Mouse (Mus musculus) thymus, adult 2 months (tissue): ENCODE data around the gene E2f1. TPM values are rescaled to one million over a fixed set of nuclear protein-coding genes. Genes with fewer than 3 reads are reported as not detected.

Experiments
- DNase-seq: peaks from one replicate; pipeline ENCODE4 v3.0.0; 2021
- H3K27ac ChIP-seq: fragments of 200-500 bp; 2 replicates; pipeline ENCODE4 v1.5.1; 2012; ENCODE audit warnings: low read length, control low read depth; ENCODE audit not compliant: control insufficient read depth, insufficient read depth
- H3K27me3 ChIP-seq: fragments of 200-500 bp; 2 replicates; pipeline ENCODE4 v1.6.1; 2012; ENCODE audit warnings: mild to moderate bottlenecking, low read length, moderate library complexity, mixed read lengths; ENCODE audit not compliant: control insufficient read depth, insufficient read depth
- H3K36me3 ChIP-seq: fragments of 200-500 bp; 2 replicates; pipeline ENCODE4 v1.6.1; 2012; ENCODE audit warnings: mild to moderate bottlenecking, low read length, moderate library complexity; ENCODE audit not compliant: control insufficient read depth, insufficient read depth
- H3K4me1 ChIP-seq: fragments of 200-500 bp; replicated peaks from 2 replicates; pipeline ENCODE4 v1.6.1; 2012; ENCODE audit warnings: low read length; ENCODE audit not compliant: control insufficient read depth, insufficient read depth
- H3K4me3 ChIP-seq: fragments of 200-500 bp; 2 replicates; pipeline ENCODE4 v1.5.1; 2012; ENCODE audit warnings: mild to moderate bottlenecking, low read length, control low read depth, moderate library complexity; ENCODE audit not compliant: control insufficient read depth, insufficient read depth
- CTCF ChIP-seq: fragments of 200-500 bp; IDR thresholded peaks from 2 replicates; pipeline ENCODE4 v1.5.1; 2012; ENCODE audit warnings: mild to moderate bottlenecking, control low read depth, low read length, moderate library complexity, borderline replicate concordance; ENCODE audit not compliant: control insufficient read depth, poor library complexity, insufficient read depth; ENCODE audit errors: extremely low read depth
- POLR2A ChIP-seq: fragments of 200-500 bp; IDR thresholded peaks from 2 replicates; pipeline ENCODE4 v1.6.1; 2012; ENCODE audit warnings: mild to moderate bottlenecking, low read length, control low read depth, moderate library complexity; ENCODE audit not compliant: control insufficient read depth, poor library complexity, insufficient read depth; ENCODE audit errors: extremely low read depth
- WGBS: fragments of 180-500 bp; shearing (Covaris S2); methylation state at CpG from one replicate; pipeline ENCODE4 v1.1.7; 2018; 5-methylcytosine and 5-hydroxymethylcytosine counted together
- polyA plus RNA-seq: library from polyadenylated mRNA; depleted of rRNA; stranded (reverse); fragments of >200 nt; gene quantifications from 2 replicates; pipeline ENCODE4 v1.2.3, GENCODE M21; 2012; rRNA removed

E2f1 gene
- polyA plus RNA-seq, 1 experiment = 34.0 TPM

DNA sequence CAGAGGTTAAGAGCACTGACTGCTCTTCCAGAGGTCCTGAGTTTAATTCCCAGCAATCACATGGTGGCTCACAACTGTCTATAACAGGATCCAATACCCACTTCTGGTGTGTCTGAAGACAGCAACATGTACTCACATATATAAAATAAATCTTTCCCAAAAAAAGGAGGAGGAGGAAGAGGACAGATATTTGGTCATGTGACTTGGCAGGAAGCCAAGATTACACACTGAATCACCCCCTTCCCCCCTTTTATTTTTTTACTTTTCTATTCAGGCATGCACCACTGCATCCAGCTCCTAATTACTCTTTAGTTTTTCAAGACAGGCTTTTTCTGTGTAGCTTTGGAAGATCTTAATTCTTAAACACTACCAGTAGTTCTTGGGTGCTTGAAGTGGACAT lies 48.2 kb downstream of the E2f1 start:
- H3K27me3 ChIP-seq = no peaks in the 10 kb centered on the region
- no peak for TF ChIP-seq CTCF
- no peak for TF ChIP-seq POLR2A
- DNase-seq = no peak
- peaks cover 41% of the 10 kb centered on the region for H3K36me3 ChIP-seq
- no peaks in the 10 kb centered on the region for H3K4me1 ChIP-seq
- H3K4me3 ChIP-seq = no peak overlapping the region
- no peak overlapping the region for H3K27ac ChIP-seq

DNA sequence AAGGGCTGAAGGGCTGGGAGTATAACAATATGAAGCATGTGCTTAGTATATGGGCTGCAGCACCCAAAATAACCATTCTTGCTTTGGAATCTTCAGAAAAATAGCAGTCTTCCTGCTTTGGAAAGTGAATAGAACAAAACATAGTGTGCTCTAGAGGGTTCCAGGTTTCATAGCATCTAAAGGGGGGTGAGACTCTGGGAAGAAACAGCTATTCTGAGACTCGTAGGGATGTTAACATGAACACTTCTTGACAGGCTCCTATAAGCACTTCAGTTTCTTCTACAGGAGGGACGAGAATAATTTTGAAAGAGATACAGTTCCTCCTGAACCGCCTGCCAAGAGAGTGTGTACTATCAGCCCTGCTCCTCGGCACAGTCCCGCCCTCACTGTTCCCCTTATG lies 52.3 kb downstream of the E2f1 start:
- Histone ChIP-seq H3K27me3 (no peaks in the 10 kb centered on the region), H3K4me3 (no peak overlapping the region), H3K36me3 (peaks cover 15% of the 10 kb centered on the region; the same call in 1 of the 2 replicates), H3K4me1 (no peaks in the 10 kb centered on the region), H3K27ac (no peak overlapping the region)
- WGBS = 94% methylated on average over 5 of the region's 5 CpGs
- TF ChIP-seq POLR2A (no peak), CTCF (no peak)
- no peak for DNase-seq

DNA sequence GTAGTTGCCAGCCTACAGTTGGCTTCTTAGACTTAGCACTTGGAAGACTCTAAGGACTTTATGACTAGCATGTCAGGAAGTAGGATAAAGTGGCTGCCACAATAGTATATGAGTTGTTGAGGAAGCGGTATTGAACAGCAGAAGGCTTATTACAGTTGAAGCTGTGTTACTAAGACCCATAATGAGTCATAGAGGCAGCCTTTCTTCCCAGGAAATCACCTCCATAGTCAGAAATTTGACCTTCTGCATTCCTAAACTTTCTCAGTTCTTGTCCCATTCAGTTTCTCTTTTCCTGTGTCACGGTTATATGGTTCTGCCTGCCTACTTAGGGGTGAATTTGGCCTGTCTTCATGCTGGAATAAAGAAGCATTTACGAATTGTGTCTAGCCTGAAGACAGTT lies 52.7 kb downstream of the E2f1 start:
- Histone ChIP-seq H3K36me3 (peaks cover 15% of the 10 kb centered on the region; the same call in 1 of the 2 replicates), H3K4me1 (no peaks in the 10 kb centered on the region), H3K27me3 (no peaks in the 10 kb centered on the region), H3K4me3 (no peak overlapping the region), H3K27ac (no peak overlapping the region)
- TF ChIP-seq CTCF (no peak), POLR2A (no peak)
- 96% methylated on average over 3 of the region's 3 CpGs for WGBS
- no peak for DNase-seq

GRCm38 (mm10) chr2:154510141-154510540 lies 59.6 kb downstream of the E2f1 start:
- DNase-seq = no peak
- WGBS = 96% methylated on average over 3 of the region's 3 CpGs
- Histone ChIP-seq H3K4me1 (no peaks in the 10 kb centered on the region), H3K27me3 (no peaks in the 10 kb centered on the region), H3K27ac (no peak overlapping the region), H3K36me3 (peaks cover 18% of the 10 kb centered on the region; the same call in 1 of the 2 replicates), H3K4me3 (no peak overlapping the region)
- TF ChIP-seq POLR2A = no peak
- TF ChIP-seq CTCF = no peak

Other genes with a start within 250 kb of the E2f1 start
- gene Cdk5rap1, start 196.9 kb downstream of the E2f1 start, polyA plus RNA-seq = 14.2 and 16.3 TPM in 2 replicates
- 5.8 and 9.6 TPM in 2 replicates for gene Snta1, start 161.8 kb downstream of the E2f1 start, polyA plus RNA-seq
- gene Cbfa2t2, start 133.4 kb downstream of the E2f1 start, polyA plus RNA-seq = 27.6 and 30.1 TPM in 2 replicates
- gene 1700003F12Rik, start 22.8 kb downstream of the E2f1 start, polyA plus RNA-seq = 2.0 and 3.3 TPM in 2 replicates
- gene Actl10, start 18.1 kb downstream of the E2f1 start, polyA plus RNA-seq = 0.11 and 0.47 TPM in 2 replicates
- gene Necab3, start 11.0 kb downstream of the E2f1 start, polyA plus RNA-seq = 14.8 and 15.7 TPM in 2 replicates
- 70.7 and 71.7 TPM in 2 replicates for gene Pxmp4, start 33.8 kb upstream of the E2f1 start, polyA plus RNA-seq
- gene Zfp341, start 43.4 kb upstream of the E2f1 start, polyA plus RNA-seq = 10.6 and 10.8 TPM in 2 replicates
- gene 4930519P11Rik, start 43.5 kb upstream of the E2f1 start, polyA plus RNA-seq = 1.5 and 1.7 TPM in 2 replicates
- gene Chmp4b, start 81.8 kb upstream of the E2f1 start, polyA plus RNA-seq = 81.3 and 83.8 TPM in 2 replicates
- gene Gm14214, start 200.1 kb upstream of the E2f1 start, polyA plus RNA-seq = not detected in 2 replicates
- 437 and 554 TPM in 2 replicates for gene Raly, start 221.2 kb upstream of the E2f1 start, polyA plus RNA-seq
- gene a, start 221.5 kb upstream of the E2f1 start, polyA plus RNA-seq = 4.7 and 5.0 TPM in 2 replicates